Mouse (Mus musculus): Measurements from ENCODE around the gene Tnrc6a.

DNA sequence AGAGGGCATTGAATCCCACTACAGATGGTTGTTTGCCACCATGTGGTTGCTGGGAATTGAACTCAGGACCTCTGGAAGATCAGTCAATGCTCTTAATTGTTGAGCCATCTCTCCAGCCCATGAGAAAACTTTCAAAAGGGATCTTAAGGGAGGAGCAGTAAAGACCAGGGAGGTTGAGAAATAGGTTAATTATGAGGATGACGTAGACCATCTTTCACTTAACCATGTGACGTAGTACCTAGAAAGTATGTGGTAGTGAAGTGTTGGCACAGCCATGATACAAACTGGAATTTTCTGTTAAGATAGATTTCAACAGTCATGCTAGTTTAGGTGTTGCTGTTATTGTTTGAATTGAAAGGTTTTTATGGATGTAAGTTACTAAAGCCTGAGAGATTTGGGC is 24.1 kb downstream of the Tnrc6a start:
- TF ChIP-seq POLR2A (IDR thresholded peaks at IDR 0.05; ENCODE audit: borderline replicate concordance, extremely low read depth, insufficient read depth, insufficient read length, poor library complexity, severe bottlenecking) (no peak), CTCF (IDR thresholded peaks at IDR 0.05; ENCODE audit: borderline replicate concordance, extremely low read depth, insufficient read depth, insufficient read length) (no peak)

Measured in brain, embryonic 14.5 days (tissue).